Mouse (Mus musculus) brown adipose tissue, adult 24 weeks (tissue): ENCODE results near the gene Lrp10. TPM values are rescaled to one million over a fixed set of nuclear protein-coding genes. Genes with fewer than 3 reads are reported as not detected.

ENCODE experiments used
- H3K27ac ChIP-seq: fragments of 200-500 bp; replicated peaks from 2 replicates; pipeline ENCODE4 v1.5.1; 2012; ENCODE audit warnings: low read depth, mild to moderate bottlenecking, low read length
- H3K4me1 ChIP-seq: fragments of 200-500 bp; 2 replicates; pipeline ENCODE4 v1.6.1; 2012; ENCODE audit warnings: low read length, mixed read lengths; ENCODE audit not compliant: control insufficient read depth, insufficient read depth, insufficient read length
- H3K4me3 ChIP-seq: fragments of 200-500 bp; 2 replicates; pipeline ENCODE4 v1.5.1; 2012; ENCODE audit warnings: low read depth, mild to moderate bottlenecking, low read length, moderate library complexity; ENCODE audit not compliant: insufficient read depth
- polyA plus RNA-seq: library from polyadenylated mRNA; stranded (reverse); fragments of >200 nt; gene quantifications from 2 replicates; pipeline ENCODE4 v1.2.4, GENCODE M21; 2012; ENCODE audit not compliant: missing spikeins, insufficient read depth, insufficient read length

Gene Lrp10
- polyA plus RNA-seq, 1 experiment = 36.5 TPM

GRCm38 (mm10) chr14:54480673-54481072, 16.7 kb downstream of the Lrp10 start:
- H3K4me1 ChIP-seq = peaks cover 2% of the 10 kb centered on the region

GRCm38 (mm10) chr14:54481402-54481801, 17.5 kb downstream of the Lrp10 start:
- Histone ChIP-seq H3K27ac (no peak overlapping the region), H3K4me3 (no peak overlapping the region)

More at GRCm38 (mm10) chr14:54480673-54481072, 16.7 kb downstream of the Lrp10 start:
- H3K27ac ChIP-seq = no peak overlapping the region
- no peak overlapping the region for H3K4me3 ChIP-seq

GRCm38 (mm10) chr14:54482498-54482897, 18.6 kb downstream of the Lrp10 start:
- no peaks in the 10 kb centered on the region for H3K4me1 ChIP-seq
- H3K4me3 ChIP-seq = no peak overlapping the region
- H3K27ac ChIP-seq = no peak overlapping the region

More at GRCm38 (mm10) chr14:54481402-54481801, 17.5 kb downstream of the Lrp10 start:
- peaks cover 1% of the 10 kb centered on the region for H3K4me1 ChIP-seq

- H3K27ac ChIP-seq = no peak overlapping the region
- no peaks in the 10 kb centered on the region for H3K4me1 ChIP-seq
- H3K4me3 ChIP-seq = no peak overlapping the region
Observed at GRCm38 (mm10) chr14:54485899-54486298, 22.0 kb downstream of the Lrp10 start.

GRCm38 (mm10) chr14:54487732-54488131, 23.8 kb downstream of the Lrp10 start:
- Histone ChIP-seq H3K4me1 (no peaks in the 10 kb centered on the region), H3K27ac (no peak overlapping the region), H3K4me3 (no peak overlapping the region)

- Histone ChIP-seq H3K27ac (no peak overlapping the region), H3K4me3 (no peak overlapping the region), H3K4me1 (no peaks in the 10 kb centered on the region)
Observed at GRCm38 (mm10) chr14:54488350-54488749, 24.4 kb downstream of the Lrp10 start.

- Histone ChIP-seq H3K27ac (no peak overlapping the region), H3K4me3 (no peak overlapping the region), H3K4me1 (no peaks in the 10 kb centered on the region)
Observed at GRCm38 (mm10) chr14:54492345-54493131, 28.6 kb downstream of the Lrp10 start.

GRCm38 (mm10) chr14:54493236-54493635, 29.3 kb downstream of the Lrp10 start:
- Histone ChIP-seq H3K4me3 (no peak overlapping the region), H3K27ac (no peak overlapping the region), H3K4me1 (no peaks in the 10 kb centered on the region)

GRCm38 (mm10) chr14:54494234-54494633, 30.3 kb downstream of the Lrp10 start:
- H3K27ac ChIP-seq = no peak overlapping the region
- H3K4me3 ChIP-seq = no peak overlapping the region
- H3K4me1 ChIP-seq = no peaks in the 10 kb centered on the region

GRCm38 (mm10) chr14:54496706-54497105, 32.8 kb downstream of the Lrp10 start:
- H3K27ac ChIP-seq = no peak overlapping the region
- no peaks in the 10 kb centered on the region for H3K4me1 ChIP-seq
- H3K4me3 ChIP-seq = no peak overlapping the region

GRCm38 (mm10) chr14:54499330-54499729, 35.4 kb downstream of the Lrp10 start:
- H3K4me3 ChIP-seq = no peak overlapping the region
- no peaks in the 10 kb centered on the region for H3K4me1 ChIP-seq
- H3K27ac ChIP-seq = no peak overlapping the region

- Histone ChIP-seq H3K27ac (no peak overlapping the region), H3K4me1 (no peaks in the 10 kb centered on the region), H3K4me3 (no peak overlapping the region)
Observed at GRCm38 (mm10) chr14:54501365-54501764, 37.4 kb downstream of the Lrp10 start.

- no peak overlapping the region for H3K27ac ChIP-seq
- H3K4me1 ChIP-seq = no peaks in the 10 kb centered on the region
- H3K4me3 ChIP-seq = no peak overlapping the region
Observed at GRCm38 (mm10) chr14:54503092-54503491, 39.2 kb downstream of the Lrp10 start.

- H3K27ac ChIP-seq = no peak overlapping the region
- H3K4me1 ChIP-seq = no peaks in the 10 kb centered on the region
- no peak overlapping the region for H3K4me3 ChIP-seq
Observed at GRCm38 (mm10) chr14:54509774-54510173, 45.8 kb downstream of the Lrp10 start.

- H3K4me3 ChIP-seq = peak overlapping the region; percentile 85
- H3K4me1 ChIP-seq = peaks cover 3% of the 10 kb centered on the region; the same call in 1 of the 2 replicates
- 0 out of 2 replicates have a peak overlapping the region, but pooled peaks have one; percentile 49 for H3K27ac ChIP-seq
Observed at GRCm38 (mm10) chr14:54516710-54517310, 52.9 kb downstream of the Lrp10 start.
